Mouse (Mus musculus) hindbrain, embryonic 11.5 days (tissue): ENCODE data around the gene Obp1a. TPM values are rescaled to one million over a fixed set of nuclear protein-coding genes. Genes with fewer than 3 reads are reported as not detected.

ENCODE experiments used
- ATAC-seq: fragments of 200-750 bp; cut with Nextera tagmentation; 2 replicates; pipeline ENCODE4 v1.8.0; 2017; ENCODE audit warnings: mild to moderate bottlenecking, moderate TSS enrichment, moderate library complexity; ENCODE audit not compliant: low FRiP score
- DNase-seq: peaks from one replicate; pipeline ENCODE4 v3.0.0-alpha.2; 2015; ENCODE audit warnings: low spot score
- H3K27ac ChIP-seq: fragments of 300-500 bp; sonication (generic); 2 replicates; pipeline ENCODE4 v1.5.1; 2014; ENCODE audit warnings: mild to moderate bottlenecking, low read depth, low read length
- H3K27me3 ChIP-seq: fragments of 300-500 bp; sonication (generic); 2 replicates; pipeline ENCODE4 v1.6.1; 2014; ENCODE audit warnings: mild to moderate bottlenecking, low read length, moderate library complexity, mixed read lengths; ENCODE audit not compliant: control insufficient read depth, insufficient read depth
- H3K36me3 ChIP-seq: fragments of 300-500 bp; sonication (generic); 2 replicates; pipeline ENCODE4 v1.6.1; 2014; ENCODE audit warnings: mild to moderate bottlenecking, low read length, moderate library complexity, mixed read lengths; ENCODE audit not compliant: control insufficient read depth, insufficient read depth
- H3K4me1 ChIP-seq: fragments of 300-500 bp; sonication (generic); replicated peaks from 2 replicates; pipeline ENCODE4 v1.6.1; 2014; ENCODE audit warnings: low read length, mixed read lengths; ENCODE audit not compliant: control insufficient read depth, insufficient read depth
- H3K4me2 ChIP-seq: fragments of 300-500 bp; sonication (generic); replicated peaks from 2 replicates; pipeline ENCODE4 v1.6.1; 2014; ENCODE audit warnings: mild to moderate bottlenecking, low read depth, low read length
- H3K4me3 ChIP-seq: fragments of 300-500 bp; sonication (generic); 2 replicates; pipeline ENCODE4 v1.5.1; 2014; ENCODE audit warnings: low read depth, low read length
- H3K9ac ChIP-seq: fragments of 300-500 bp; sonication (generic); 2 replicates; pipeline ENCODE4 v1.6.1; 2014; ENCODE audit warnings: low read depth, low read length
- H3K9me3 ChIP-seq: fragments of 300-500 bp; sonication (generic); 2 replicates; pipeline ENCODE4 v1.6.1; 2016; ENCODE audit warnings: low read length; ENCODE audit not compliant: control insufficient read depth
- WGBS: fragments of 180-500 bp; shearing (Covaris S2); extraction: QIAGEN DNeasy Blood & Tissue Kit; methylation state at CpG from one replicate; pipeline ENCODE4 v1.1.7; 2014; 5-methylcytosine and 5-hydroxymethylcytosine counted together
- polyA plus RNA-seq: library from polyadenylated mRNA; unstranded; fragments of >200 nt; fragmentation: Nextera tagmentation; extraction: Ambion mirVana; gene quantifications from 2 replicates; pipeline ENCODE4 v1.2.1, GENCODE M21; 2014

Gene Obp1a
- polyA plus RNA-seq: not detected in 2 replicates

- no peak within 1 kb of the TSS for H3K4me3 ChIP-seq
- DNase-seq: no peak
- no peaks in the 10 kb centered on the region for H3K9me3 ChIP-seq
- no peak within 1 kb of the TSS for H3K4me2 ChIP-seq
- H3K4me1 ChIP-seq: no peaks in the 10 kb centered on the region
- H3K36me3 ChIP-seq: no peaks in the 10 kb centered on the region
- H3K27me3 ChIP-seq: no peaks in the 10 kb centered on the region
- no peak for ATAC-seq
- no peak within 1 kb of the TSS for H3K27ac ChIP-seq
- no peak within 1 kb of the TSS for H3K9ac ChIP-seq
Observed at GRCm38 (mm10) chrX:78091274-78091673, at the start of gene Obp1a. Gene Obp1a, minus strand, starts transcription at chrX:78091374.

DNA sequence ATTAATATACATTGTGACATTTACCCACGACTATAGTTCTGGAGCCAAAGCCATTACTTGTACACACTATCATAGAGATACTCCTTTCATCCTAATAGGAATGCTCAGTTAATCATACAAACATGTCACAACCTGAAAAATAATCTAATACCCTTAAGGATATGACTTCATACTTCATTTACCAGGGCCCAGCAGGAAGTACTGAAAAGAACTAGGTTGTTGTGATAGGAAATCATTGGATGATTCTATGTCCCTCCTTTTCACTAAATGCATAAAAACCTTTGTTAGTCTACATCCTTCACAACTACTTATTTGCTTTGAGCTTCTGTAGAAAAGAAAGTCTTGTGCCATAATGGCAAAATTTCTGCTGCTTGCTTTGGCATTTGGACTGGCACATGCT, 34.0 kb upstream of the Obp1a start, which contains the start of gene Gm5938:
TSS of gene Gm5938 (plus strand) at position 301 of the 400 bp plus-strand sequence.
- Histone ChIP-seq H3K9ac (no peak within 1 kb of the TSS), H3K36me3 (no peaks in the 10 kb centered on the region), H3K4me1 (no peaks in the 10 kb centered on the region), H3K4me2 (no peak within 1 kb of the TSS), H3K27me3 (no peaks in the 10 kb centered on the region), H3K4me3 (no peak within 1 kb of the TSS), H3K9me3 (no peaks in the 10 kb centered on the region), H3K27ac (no peak within 1 kb of the TSS)
- no peak for ATAC-seq
- WGBS: 82% methylated on average over 1 of the region's 1 CpGs
- DNase-seq: no peak

Other genes starting within 250 kb of the Obp1a start
- gene Pbsn, start 237.8 kb downstream of the Obp1a start, polyA plus RNA-seq: not detected in 2 replicates
- gene Gm14744, start 226.6 kb downstream of the Obp1a start, polyA plus RNA-seq: not detected in 2 replicates
- not detected in 2 replicates for gene 5430402E10Rik, start 166.3 kb downstream of the Obp1a start, polyA plus RNA-seq
- not detected in 2 replicates for gene Gm5938, start 34.1 kb upstream of the Obp1a start, polyA plus RNA-seq
- not detected in 2 replicates for gene Obp1b, start 95.4 kb upstream of the Obp1a start, polyA plus RNA-seq
- gene Gm14743, start 154.5 kb upstream of the Obp1a start, polyA plus RNA-seq: not detected in 2 replicates